In the genomic region with DNA sequence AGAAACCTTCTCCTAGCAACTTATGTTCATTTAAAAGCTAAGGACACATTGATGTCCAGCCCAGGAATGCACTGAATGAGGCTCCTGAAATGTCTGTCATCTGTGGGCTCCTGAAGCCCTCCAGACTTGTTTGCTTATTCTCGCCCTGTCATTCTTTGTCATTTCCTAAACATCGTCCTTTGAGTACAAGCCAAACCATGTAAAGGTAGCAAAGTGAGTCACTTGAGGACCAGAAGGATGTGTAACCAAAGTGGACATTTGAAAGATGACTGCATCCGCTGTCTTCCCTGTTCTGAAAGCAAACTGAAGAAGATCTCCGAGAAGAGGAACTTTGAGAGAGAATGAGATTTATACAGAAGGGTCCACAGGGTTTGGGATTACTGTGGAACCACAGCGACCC, we compare ENCODE assay signal across 17 mouse cellular contexts.
A peak's percentile ranks its signal among the peaks of the same experiment; 100 is the strongest.
DNase-seq lines count a peak whose midpoint lies in the region; ATAC-seq and TF ChIP-seq lines count a peak whose summit lies in the region.
"Had no signal": no experiment of that assay in that cellular context is flagged by ENCODE, and none has a peak within 500 bp of the region (broad histone marks: within the 10 kb centered on the region; RNA-seq: fewer than 3 reads in every experiment).

No protein-coding gene starts in this region.

- TF ChIP-seq POLR2A in myocyte (IDR thresholded peaks at IDR 0.05; ENCODE audit: insufficient read length, low read depth): no peak

- peaks cover 22% of the 10 kb centered on the region for H3K27me3 ChIP-seq in heart, embryonic 13.5 days (replicated peaks)
- H3K27me3 ChIP-seq in heart, embryonic 10.5 days (ENCODE audit: insufficient read depth, poor library complexity, severe bottlenecking): no peaks in the 10 kb centered on the region
- peaks cover 7% of the 10 kb centered on the region; the same call in 1 of the 2 replicates for H3K27me3 ChIP-seq in kidney, embryonic 15.5 days
- no peaks in the 10 kb centered on the region for H3K27me3 ChIP-seq in myocyte (ENCODE audit: control insufficient read depth, insufficient read depth, insufficient read length)
- H3K27me3 ChIP-seq: forebrain, embryonic 13.5 days; hindbrain, embryonic 13.5 days had no signal

- H3K79me2 ChIP-seq in myocyte (ENCODE audit: control insufficient read depth, insufficient read depth): no peaks in the 10 kb centered on the region

- 70% methylated on average over 5 of the region's 5 CpGs for WGBS in heart, embryonic 13.5 days
- WGBS in heart, embryonic 10.5 days: 74% methylated on average over 5 of the region's 5 CpGs
- 84% methylated on average over 5 of the region's 5 CpGs for WGBS in kidney, embryonic 15.5 days

- peaks cover 35% of the 10 kb centered on the region for H3K4me1 ChIP-seq in heart, embryonic 13.5 days
- peaks cover 28% of the 10 kb centered on the region for H3K4me1 ChIP-seq in heart, embryonic 10.5 days
- peaks cover 14% of the 10 kb centered on the region; the same call in 1 of the 2 replicates for H3K4me1 ChIP-seq in kidney, embryonic 15.5 days

- H3ac ChIP-seq in myocyte (ENCODE audit: control insufficient read depth, insufficient read length): no peak overlapping the region

- H3K9me3 ChIP-seq in heart, embryonic 13.5 days: no peaks in the 10 kb centered on the region
- no peaks in the 10 kb centered on the region for H3K9me3 ChIP-seq in heart, embryonic 10.5 days
- H3K9me3 ChIP-seq in kidney, embryonic 15.5 days (replicated peaks): no peaks in the 10 kb centered on the region
- H3K9me3 ChIP-seq: embryonic facial prominence, embryonic 10.5 days; forebrain, embryonic 13.5 days; hindbrain, embryonic 13.5 days had no signal

- no peak overlapping the region for H3K4me3 ChIP-seq in heart, embryonic 13.5 days
- H3K4me3 ChIP-seq in heart, embryonic 10.5 days: no peak overlapping the region
- no peak overlapping the region for H3K4me3 ChIP-seq in kidney, embryonic 15.5 days (replicated peaks)
- no peak overlapping the region for H3K4me3 ChIP-seq in myocyte
- H3K4me3 ChIP-seq: embryonic facial prominence, embryonic 10.5 days; forebrain, embryonic 13.5 days; gastrocnemius, adult 2 months; hindbrain, embryonic 13.5 days had no signal

- no peak for ATAC-seq in heart, embryonic 13.5 days (ENCODE audit: extremely low read depth, insufficient number of reproducible peaks, low FRiP score, low TSS enrichment)
- no peak for ATAC-seq in kidney, embryonic 15.5 days (replicated peaks; ENCODE audit: low FRiP score)
- ATAC-seq: CD4-positive, CD25-positive, alpha-beta regulatory T cell, adult 4 months; forebrain, postnatal 0 days; hindbrain, postnatal 0 days; intestine, embryonic 16.5 days had no signal

- no peaks in the 10 kb centered on the region for H3K36me3 ChIP-seq in heart, embryonic 13.5 days
- H3K36me3 ChIP-seq in heart, embryonic 10.5 days: no peaks in the 10 kb centered on the region
- no peaks in the 10 kb centered on the region for H3K36me3 ChIP-seq in kidney, embryonic 15.5 days
- no peaks in the 10 kb centered on the region for H3K36me3 ChIP-seq in myocyte (ENCODE audit: control insufficient read depth, insufficient read depth)
- H3K36me3 ChIP-seq: embryonic facial prominence, embryonic 10.5 days; G1E; hindbrain, embryonic 13.5 days had no signal

- H3K9ac ChIP-seq in heart, embryonic 13.5 days: no peak overlapping the region
- H3K9ac ChIP-seq in kidney, embryonic 15.5 days: no peak overlapping the region
- H3K9ac ChIP-seq: forebrain, embryonic 13.5 days; forebrain, postnatal 0 days; hindbrain, embryonic 13.5 days had no signal

- H3K27ac ChIP-seq in heart, embryonic 13.5 days (replicated peaks): peak overlapping the region; percentile 70; the same call in 1 of the 2 replicates
- H3K27ac ChIP-seq in heart, embryonic 10.5 days: no peak overlapping the region; the same call in 1 of the 2 replicates
- no peak overlapping the region for H3K27ac ChIP-seq in kidney, embryonic 15.5 days
- H3K27ac ChIP-seq: embryonic facial prominence, embryonic 10.5 days; forebrain, embryonic 13.5 days; gastrocnemius, adult 2 months; hindbrain, embryonic 13.5 days; hindbrain, postnatal 0 days had no signal

- peak overlapping the region; percentile 57 for H3K4me2 ChIP-seq in heart, embryonic 13.5 days
- H3K4me2 ChIP-seq in kidney, embryonic 15.5 days: 0 out of 2 replicates have a peak overlapping the region, but pooled peaks have one; percentile 14
- H3K4me2 ChIP-seq in myocyte (ENCODE audit: low read depth): peak overlapping the region; percentile 58
- H3K4me2 ChIP-seq: forebrain, embryonic 13.5 days; hindbrain, embryonic 13.5 days had no signal

- DNase-seq in heart, embryonic 10.5 days (ENCODE audit: low spot score): no peak
- DNase-seq in kidney, postnatal 25 days: no peak
- DNase-seq in 3134 (ENCODE audit: extremely low read depth, insufficient read length, low spot score): peak; percentile 56
- DNase-seq: cerebellum, adult 2 months; gastrocnemius, adult 2 months; gastrocnemius, postnatal 25 days had no signal

TF ChIP-seq in myocyte, 11 proteins besides CTCF, POLR2A, EP300 and RAD21:
- no peak for TF ChIP-seq E2F4 (IDR thresholded peaks at IDR 0.05; ENCODE audit: insufficient read depth)
- no peak for TF ChIP-seq MYOD1 (IDR thresholded peaks at IDR 0.05; ENCODE audit: control insufficient read depth in 1 of 3, insufficient read length in 2 of 3, low read depth in 2 of 3)
- no peak for TF ChIP-seq TCF3 (IDR thresholded peaks at IDR 0.05; ENCODE audit: insufficient read length, low read depth)
- TF ChIP-seq POLR2AphosphoS2 (IDR thresholded peaks at IDR 0.05; ENCODE audit: insufficient read length, low read depth): no peak
- TF ChIP-seq TCF12 (IDR thresholded peaks at IDR 0.05; ENCODE audit: insufficient read depth, poor library complexity, severe bottlenecking): no peak
- TF ChIP-seq SRF (IDR thresholded peaks at IDR 0.05; ENCODE audit: control insufficient read depth, insufficient read length, low read depth): no peak
- TF ChIP-seq REST (IDR thresholded peaks at IDR 0.05; ENCODE audit: insufficient read depth, insufficient read length): no peak
- no peak for TF ChIP-seq USF1 (IDR thresholded peaks at IDR 0.05; ENCODE audit: low read depth)
- no peak for TF ChIP-seq MAX (IDR thresholded peaks at IDR 0.05; ENCODE audit: low read depth)
- no peak for TF ChIP-seq MYOG (IDR thresholded peaks at IDR 0.05; ENCODE audit: control insufficient read depth in 1 of 3, insufficient read depth in 1 of 3, insufficient read length in 2 of 3, low read depth in 2 of 3)
- no peak for TF ChIP-seq CEBPB (IDR thresholded peaks at IDR 0.05; ENCODE audit: insufficient read depth, poor library complexity, severe bottlenecking)
